Mouse (Mus musculus) neural tube, embryonic 14.5 days (tissue): ENCODE measurements around the gene 4933430I17Rik. TPM values are rescaled to one million over a fixed set of nuclear protein-coding genes. Genes with fewer than 3 reads are reported as not detected.

Experiments
- ATAC-seq: fragments of 200-750 bp; cut with Nextera tagmentation; 2 replicates; pipeline ENCODE4 v1.8.0; 2017; ENCODE audit warnings: low read depth, mild to moderate bottlenecking, moderate TSS enrichment, moderate library complexity
- H3K27ac ChIP-seq: fragments of 300-500 bp; sonication (generic); 2 replicates; pipeline ENCODE4 v1.5.1; 2014; ENCODE audit warnings: low read depth, mild to moderate bottlenecking, control low read depth, low read length, moderate library complexity, mixed read lengths
- H3K27me3 ChIP-seq: fragments of 300-500 bp; sonication (generic); 2 replicates; pipeline ENCODE4 v1.6.1; 2014; ENCODE audit warnings: low read length; ENCODE audit not compliant: control insufficient read depth, insufficient read depth
- H3K36me3 ChIP-seq: fragments of 300-500 bp; sonication (generic); 2 replicates; pipeline ENCODE4 v1.6.1; 2014; ENCODE audit warnings: low read length, mixed read lengths; ENCODE audit not compliant: control insufficient read depth, insufficient read depth
- H3K4me1 ChIP-seq: fragments of 300-500 bp; sonication (generic); 2 replicates; pipeline ENCODE4 v1.6.1; 2014; ENCODE audit warnings: low read length; ENCODE audit not compliant: control insufficient read depth, insufficient read depth
- H3K4me2 ChIP-seq: fragments of 300-500 bp; sonication (generic); 2 replicates; pipeline ENCODE4 v1.6.1; 2014; ENCODE audit warnings: mild to moderate bottlenecking, low read depth, low read length, control low read depth
- H3K4me3 ChIP-seq: fragments of 300-500 bp; sonication (generic); 2 replicates; pipeline ENCODE4 v1.5.1; 2014; ENCODE audit warnings: low read depth, low read length, control low read depth, mixed read lengths
- H3K9ac ChIP-seq: fragments of 300-500 bp; sonication (generic); replicated peaks from 2 replicates; pipeline ENCODE4 v1.6.1; 2014; ENCODE audit warnings: low read depth, mild to moderate bottlenecking, control low read depth, low read length, mixed read lengths
- H3K9me3 ChIP-seq: fragments of 300-500 bp; sonication (generic); 2 replicates; pipeline ENCODE4 v1.6.1; 2016; ENCODE audit warnings: low read length; ENCODE audit not compliant: control insufficient read depth
- whole genome bisulfite sequencing: fragments of 180-500 bp; shearing (Covaris S2); extraction: QIAGEN DNeasy Blood & Tissue Kit; methylation state at CpG from one replicate; pipeline ENCODE4 v1.1.7; 2014; 5-methylcytosine and 5-hydroxymethylcytosine counted together
- polyA plus RNA-seq: library from polyadenylated mRNA; unstranded; fragments of >200 nt; fragmentation: Nextera tagmentation; extraction: Ambion mirVana; gene quantifications from 2 replicates; pipeline ENCODE4 v1.2.1, GENCODE M21; 2014

Gene 4933430I17Rik
- polyA plus RNA-seq, 1 experiment from 2014 or later, result 1.3 TPM

GRCm38 (mm10) chr4:62485450-62486161 is 39.6 kb upstream of the 4933430I17Rik start:
- H3K27ac ChIP-seq, result no peak overlapping the region
- ATAC-seq, result no peak
- no peak overlapping the region for H3K9ac ChIP-seq
- H3K4me3 ChIP-seq, result no peak overlapping the region
- no peaks in the 10 kb centered on the region for H3K27me3 ChIP-seq
- WGBS, result 89% methylated on average over 8 of the region's 8 CpGs
- no peaks in the 10 kb centered on the region for H3K36me3 ChIP-seq
- no peaks in the 10 kb centered on the region for H3K9me3 ChIP-seq
- no peak overlapping the region for H3K4me2 ChIP-seq
- H3K4me1 ChIP-seq, result no peaks in the 10 kb centered on the region

DNA sequence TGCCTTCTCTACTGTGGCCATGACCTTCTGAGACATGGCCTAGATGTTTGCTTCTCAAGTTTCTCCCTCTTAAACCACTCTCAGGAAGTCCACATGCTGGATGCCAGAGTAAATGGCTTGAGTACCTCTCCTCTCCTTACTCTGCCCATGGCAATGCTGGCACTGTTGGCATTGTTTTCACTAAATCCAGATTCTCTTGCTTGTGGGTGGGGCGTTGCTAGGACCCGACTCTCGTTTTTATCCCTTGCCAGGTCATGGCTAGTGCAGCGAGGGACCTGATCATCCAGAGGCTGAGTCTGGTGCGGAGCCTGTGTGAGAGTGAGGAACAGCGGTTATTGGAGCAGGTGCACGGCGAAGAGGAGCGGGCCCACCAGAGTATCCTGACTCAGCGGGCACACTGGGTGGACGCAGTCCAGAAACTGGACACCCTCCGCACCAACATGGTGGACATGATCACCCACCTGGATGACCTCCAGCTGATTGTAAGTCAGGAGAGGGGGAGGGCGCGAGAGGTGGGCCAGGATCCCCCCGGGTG is 38.9 kb upstream of the 4933430I17Rik start:
- H3K36me3 ChIP-seq, result no peaks in the 10 kb centered on the region
- H3K4me1 ChIP-seq, result no peaks in the 10 kb centered on the region
- no peak overlapping the region for H3K4me2 ChIP-seq
- no peak for ATAC-seq
- no peaks in the 10 kb centered on the region for H3K9me3 ChIP-seq
- WGBS, result 93% methylated on average over 15 of the region's 15 CpGs
- no peaks in the 10 kb centered on the region for H3K27me3 ChIP-seq
- no peak overlapping the region for H3K27ac ChIP-seq
- no peak overlapping the region for H3K9ac ChIP-seq
- no peak overlapping the region for H3K4me3 ChIP-seq

- 95% methylated on average over 5 of the region's 5 CpGs for WGBS
- Histone ChIP-seq H3K9me3 (no peaks in the 10 kb centered on the region), H3K4me2 (no peak overlapping the region), H3K9ac (no peak overlapping the region), H3K36me3 (no peaks in the 10 kb centered on the region), H3K27ac (no peak overlapping the region), H3K4me1 (no peaks in the 10 kb centered on the region), H3K27me3 (no peaks in the 10 kb centered on the region), H3K4me3 (no peak overlapping the region)
- ATAC-seq, result no peak
Measured at GRCm38 (mm10) chr4:62487172-62487571, 38.0 kb upstream of the 4933430I17Rik start.

- no peaks in the 10 kb centered on the region for H3K36me3 ChIP-seq
- no peak overlapping the region for H3K27ac ChIP-seq
- H3K4me3 ChIP-seq, result no peak overlapping the region
- H3K27me3 ChIP-seq, result no peaks in the 10 kb centered on the region
- no peaks in the 10 kb centered on the region for H3K4me1 ChIP-seq
- 73% methylated on average over 2 of the region's 2 CpGs for WGBS
- no peak overlapping the region for H3K9ac ChIP-seq
- ATAC-seq, result no peak
- no peak overlapping the region for H3K4me2 ChIP-seq
- no peaks in the 10 kb centered on the region for H3K9me3 ChIP-seq
Measured at GRCm38 (mm10) chr4:62487914-62488313, 37.3 kb upstream of the 4933430I17Rik start.

DNA sequence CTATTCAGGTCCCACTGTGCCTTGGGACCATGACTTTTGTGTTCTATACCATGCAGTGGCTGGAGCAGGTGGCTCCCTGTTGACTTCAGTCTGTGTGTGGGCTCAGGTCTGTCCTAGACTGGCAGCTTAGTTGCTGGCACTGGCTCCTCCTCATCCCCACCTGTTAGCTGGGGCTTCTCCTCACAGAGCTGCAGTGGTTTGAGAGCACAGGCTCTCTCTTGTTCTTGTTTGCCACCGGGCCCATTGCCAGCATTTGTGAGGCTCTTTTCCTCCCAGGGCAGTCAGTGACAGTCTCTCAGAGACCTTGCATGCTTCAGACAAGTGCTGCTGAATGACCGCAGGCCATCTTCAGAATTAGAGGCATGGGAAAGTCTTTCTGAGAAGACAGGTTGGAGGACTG is 32.5 kb upstream of the 4933430I17Rik start:
- Histone ChIP-seq H3K4me3 (no peak overlapping the region), H3K27me3 (no peaks in the 10 kb centered on the region), H3K9ac (no peak overlapping the region), H3K9me3 (no peaks in the 10 kb centered on the region), H3K4me1 (no peaks in the 10 kb centered on the region; the same call in 1 of the 2 replicates), H3K36me3 (no peaks in the 10 kb centered on the region), H3K27ac (no peak overlapping the region), H3K4me2 (no peak overlapping the region)
- no peak for ATAC-seq
- WGBS, result 90% methylated on average over 2 of the region's 2 CpGs

GRCm38 (mm10) chr4:62494230-62494629 is 30.9 kb upstream of the 4933430I17Rik start:
- Histone ChIP-seq H3K4me1 (no peaks in the 10 kb centered on the region; the same call in 1 of the 2 replicates), H3K9me3 (no peaks in the 10 kb centered on the region), H3K27me3 (no peaks in the 10 kb centered on the region), H3K4me3 (no peak overlapping the region), H3K9ac (no peak overlapping the region), H3K4me2 (no peak overlapping the region), H3K27ac (no peak overlapping the region), H3K36me3 (0 out of 2 replicates have a peak, but pooled peaks cover 4% of the 10 kb centered on the region)
- WGBS, result 76% methylated on average over 9 of the region's 9 CpGs
- no peak for ATAC-seq

- Histone ChIP-seq H3K4me3 (no peak overlapping the region), H3K36me3 (0 out of 2 replicates have a peak, but pooled peaks cover 8% of the 10 kb centered on the region), H3K4me2 (no peak overlapping the region), H3K27ac (no peak overlapping the region), H3K27me3 (no peaks in the 10 kb centered on the region), H3K9me3 (no peaks in the 10 kb centered on the region), H3K9ac (no peak overlapping the region), H3K4me1 (peaks cover 1% of the 10 kb centered on the region; the same call in 1 of the 2 replicates)
- no peak for ATAC-seq
- 80% methylated on average over 8 of the region's 8 CpGs for WGBS
Measured at GRCm38 (mm10) chr4:62495946-62496345, 29.2 kb upstream of the 4933430I17Rik start.

DNA sequence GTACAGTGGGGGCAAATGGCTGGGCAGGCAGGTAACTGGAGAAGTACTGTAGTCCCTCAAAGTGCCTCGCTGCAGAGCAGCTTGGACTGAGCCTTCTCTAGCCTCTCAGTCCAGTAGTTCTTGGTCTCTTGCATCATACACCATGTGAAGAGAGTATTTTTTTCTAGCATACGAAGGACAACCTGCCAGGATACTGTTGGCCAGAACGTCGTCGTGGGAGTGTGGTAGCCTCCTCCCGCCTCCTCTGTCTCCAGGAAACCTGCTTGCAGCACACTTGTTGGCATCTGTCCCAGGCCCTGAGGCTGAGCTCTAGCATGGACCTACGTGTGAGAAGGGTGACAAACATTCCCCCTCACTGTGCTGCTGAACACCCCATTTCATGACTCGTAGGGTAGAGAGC is 28.4 kb upstream of the 4933430I17Rik start:
- Histone ChIP-seq H3K27me3 (no peaks in the 10 kb centered on the region), H3K36me3 (0 out of 2 replicates have a peak, but pooled peaks cover 8% of the 10 kb centered on the region), H3K9me3 (no peaks in the 10 kb centered on the region), H3K4me3 (no peak overlapping the region), H3K9ac (no peak overlapping the region), H3K4me2 (no peak overlapping the region), H3K4me1 (peaks cover 3% of the 10 kb centered on the region; the same call in 1 of the 2 replicates), H3K27ac (no peak overlapping the region)
- ATAC-seq, result no peak
- 62% methylated on average over 8 of the region's 8 CpGs for WGBS

GRCm38 (mm10) chr4:62500799-62501198 is 24.4 kb upstream of the 4933430I17Rik start:
- no peak overlapping the region for H3K9ac ChIP-seq
- H3K9me3 ChIP-seq, result no peaks in the 10 kb centered on the region
- 0 out of 2 replicates have a peak, but pooled peaks cover 8% of the 10 kb centered on the region for H3K36me3 ChIP-seq
- H3K27me3 ChIP-seq, result no peaks in the 10 kb centered on the region
- ATAC-seq, result no peak
- H3K4me3 ChIP-seq, result no peak overlapping the region
- peaks cover 3% of the 10 kb centered on the region; the same call in 1 of the 2 replicates for H3K4me1 ChIP-seq
- 84% methylated on average over 4 of the region's 4 CpGs for WGBS
- H3K4me2 ChIP-seq, result no peak overlapping the region
- no peak overlapping the region for H3K27ac ChIP-seq
